Mouse (Mus musculus) heart, adult 11 months (tissue): ENCODE data around the gene Cog1.
"Not testable (repeated sequence)": the region's sequence is repeated elsewhere in the genome, so short reads cannot be mapped to it uniquely, and the experiment has no call there.

Experiments used
- DNase-seq: peaks from one replicate; pipeline ENCODE4 v3.0.0; 2022

The Cog1 gene

DNA sequence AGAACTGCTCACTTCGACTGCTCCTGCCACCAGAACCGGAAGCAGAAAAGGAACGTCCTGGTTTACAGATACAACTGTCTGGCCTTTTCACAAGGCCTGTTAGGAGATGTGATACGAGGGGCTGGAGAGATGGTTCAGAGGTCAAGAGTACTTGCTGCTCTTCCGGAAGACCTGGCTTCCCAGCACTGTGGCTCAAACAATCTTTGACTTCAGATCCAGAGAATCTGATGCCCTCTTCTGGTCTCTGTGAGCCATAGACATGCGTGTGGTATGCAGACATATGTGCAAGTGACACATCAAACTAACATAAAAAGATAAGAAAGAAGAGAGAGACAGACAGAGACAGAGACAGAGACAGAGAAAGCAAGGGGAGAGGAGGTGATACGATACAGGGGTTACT, 16.7 kb upstream of the Cog1 start:
- no peak for DNase-seq

DNA sequence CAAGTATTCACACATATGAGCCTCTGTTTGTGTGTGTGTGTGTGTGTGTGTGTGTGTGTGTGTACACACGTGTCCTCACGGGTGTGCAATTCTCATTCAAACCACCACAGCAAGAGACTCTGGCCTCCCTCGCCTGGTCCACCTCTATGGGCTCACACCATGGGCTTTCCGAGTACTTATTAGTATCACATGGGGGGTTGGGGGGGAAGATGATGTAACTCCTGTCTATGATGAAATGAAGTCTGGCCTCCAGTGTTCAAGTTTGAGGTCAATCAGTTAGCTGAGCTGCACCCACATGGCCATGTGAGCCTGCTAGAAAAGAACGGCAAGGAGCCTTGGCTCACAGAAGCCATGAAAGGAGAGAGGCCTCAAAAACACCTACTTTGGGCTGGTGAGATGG, 15.6 kb upstream of the Cog1 start:
- no peak for DNase-seq

DNA sequence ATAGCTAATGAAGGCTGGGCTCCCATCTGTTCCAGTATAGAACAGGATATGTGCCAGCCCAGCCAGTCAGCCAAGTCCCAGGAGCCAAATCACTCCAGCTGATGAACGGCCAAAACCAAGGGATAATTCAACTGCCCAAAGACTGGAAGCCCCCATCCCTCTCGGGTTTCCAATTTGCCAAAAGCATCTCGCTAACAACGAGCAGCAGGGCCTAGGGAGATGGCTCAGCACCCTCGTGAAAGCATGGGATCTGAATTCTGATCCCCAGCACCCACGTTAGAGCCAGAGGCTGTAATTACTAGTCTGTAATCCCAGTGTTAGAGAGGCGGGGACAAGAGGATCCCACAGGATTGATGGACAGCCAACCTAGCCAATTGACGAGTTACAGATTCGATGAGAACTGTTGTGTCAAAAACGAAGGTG, 14.3 kb upstream of the Cog1 start:
- no peak for DNase-seq

DNA sequence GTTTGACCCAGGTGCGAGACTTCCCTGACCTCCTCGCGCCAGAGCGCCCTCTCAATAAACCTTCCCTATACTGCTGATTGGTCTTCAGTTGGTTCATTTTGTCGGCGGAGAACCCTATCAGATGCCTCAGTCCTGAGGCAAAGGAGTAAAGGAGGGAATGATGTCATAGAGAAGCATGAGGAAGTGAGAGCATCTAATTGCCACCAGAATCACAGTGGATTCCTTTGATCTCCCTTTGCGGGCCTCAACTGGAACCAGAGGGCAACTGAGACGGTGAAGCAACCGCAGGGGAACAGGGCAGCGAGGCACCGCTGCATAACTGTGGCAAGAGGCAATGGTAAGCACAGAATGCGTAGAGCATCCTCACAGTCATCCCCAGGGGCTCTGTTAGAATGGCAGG, 10.3 kb upstream of the Cog1 start:
- no peak for DNase-seq

DNA sequence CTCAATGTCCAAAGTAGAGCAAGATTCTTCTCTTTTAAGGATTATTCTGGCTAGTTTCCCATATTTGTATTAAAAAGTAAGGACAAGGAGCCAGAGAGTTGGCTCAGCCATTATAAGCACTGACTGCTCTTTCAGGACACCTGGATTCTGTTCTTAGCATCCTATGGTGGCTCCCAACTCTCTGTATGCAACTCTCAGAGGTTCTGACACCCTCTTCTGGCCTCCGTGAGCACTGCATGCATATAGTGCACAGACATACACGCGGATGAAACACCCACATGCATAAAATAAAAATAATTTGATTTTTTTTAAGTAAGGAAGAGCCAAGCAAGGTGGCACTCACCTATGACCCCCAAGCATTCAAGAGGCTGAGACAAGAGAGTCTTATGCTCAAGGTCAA, 3.8 kb upstream of the Cog1 start:
- DNase-seq, result no peak

DNA sequence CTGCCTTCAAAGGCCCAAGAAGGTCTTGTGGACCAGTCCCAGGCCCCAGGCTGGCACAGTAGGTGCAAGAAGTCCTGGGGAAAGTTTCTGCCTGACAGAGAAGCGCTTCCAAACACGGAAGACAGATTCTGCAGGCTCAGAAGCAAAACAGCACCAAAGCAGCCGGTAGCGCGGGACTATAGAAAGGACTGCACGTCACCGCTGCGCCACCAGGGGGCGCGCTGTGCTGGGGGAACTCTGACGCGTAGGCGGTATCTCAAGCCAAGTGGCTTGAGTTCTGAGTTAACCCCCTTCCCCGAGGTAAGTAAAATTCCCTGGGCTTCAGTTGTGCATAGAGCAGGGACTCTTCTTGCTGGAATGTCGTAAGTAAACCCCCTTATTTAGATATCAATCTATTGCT, 817 bp upstream of the Cog1 start:
- DNase-seq, result peak; percentile 95

DNA sequence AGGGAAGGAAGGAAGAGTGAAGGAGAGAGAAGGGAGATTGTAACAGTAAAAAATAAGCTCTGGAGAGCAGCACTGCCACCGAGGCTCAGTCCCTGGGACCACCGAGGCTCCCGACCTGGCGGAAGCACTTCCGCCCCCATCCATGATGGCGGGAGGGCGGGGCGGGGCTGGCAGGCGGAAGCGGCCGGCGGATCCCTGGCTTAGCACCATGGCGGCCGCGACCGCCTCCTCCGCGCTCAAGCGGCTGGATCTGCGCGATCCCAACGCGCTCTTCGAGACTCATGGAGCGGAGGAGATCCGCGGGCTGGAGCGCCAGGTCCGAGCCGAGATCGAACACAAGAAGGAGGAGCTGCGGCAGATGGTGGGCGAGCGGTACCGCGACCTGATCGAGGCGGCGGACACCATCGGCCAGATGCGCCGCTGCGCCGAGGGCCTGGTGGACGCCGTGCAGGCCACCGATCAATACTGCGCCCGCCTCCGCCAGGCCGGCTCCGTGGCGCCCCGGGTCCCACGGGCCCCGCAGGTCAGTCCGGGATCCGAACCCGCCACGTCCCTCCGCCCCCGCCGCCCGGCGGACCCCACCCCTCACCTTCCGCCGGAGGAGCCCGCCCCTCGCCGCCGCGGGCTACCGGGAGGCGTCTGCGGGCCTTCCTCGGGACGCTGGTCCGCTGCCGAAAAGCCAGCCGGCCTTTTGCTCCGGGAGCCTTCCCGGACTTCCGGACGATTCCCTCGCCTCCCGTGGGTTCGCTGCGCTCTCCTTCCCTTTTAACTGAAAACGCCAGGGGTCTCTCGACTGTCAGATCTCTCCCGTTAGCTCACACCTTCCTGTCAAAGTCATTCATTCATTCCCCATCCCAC, 613 bp downstream of the Cog1 start, which contains the start of gene Slc39a11:
TSS of gene Slc39a11 (minus strand) at position 727 of the 858 bp plus-strand sequence.
- peak; percentile 97 for DNase-seq

DNA sequence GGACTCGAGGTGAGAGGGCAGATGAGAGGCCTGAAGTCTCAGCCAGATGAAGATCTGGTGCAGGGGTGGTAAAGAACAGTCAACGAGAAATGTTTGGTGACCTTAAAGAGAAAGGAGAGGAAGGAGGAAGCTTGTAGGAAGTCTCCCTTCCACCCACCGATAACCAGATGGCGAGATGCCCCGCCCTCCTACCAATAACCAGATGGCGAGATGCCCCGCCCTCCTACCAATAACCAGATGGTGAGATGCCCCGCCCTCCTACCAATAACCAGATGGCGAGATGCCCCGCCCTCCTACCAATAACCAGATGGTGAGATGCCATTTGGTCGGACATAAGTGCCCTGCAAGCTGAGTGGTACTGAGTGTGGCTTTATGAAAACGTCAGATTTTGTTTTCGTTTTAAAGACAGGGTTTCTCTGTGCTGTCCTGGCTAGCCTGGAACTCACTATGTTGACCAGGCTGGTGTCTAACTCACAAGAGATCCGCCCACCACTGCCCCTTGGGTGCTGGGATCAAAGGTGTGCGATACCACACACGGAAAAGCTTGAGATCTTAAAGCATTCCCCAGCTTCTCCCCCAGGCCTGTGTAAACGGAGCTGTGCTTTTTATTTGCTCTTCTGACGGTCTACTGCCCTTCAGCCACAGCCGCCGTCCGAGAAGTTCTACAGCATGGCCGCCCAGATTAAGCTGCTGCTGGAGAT, 2.4 kb downstream of the Cog1 start:
- DNase-seq, result peak; percentile 88

DNA sequence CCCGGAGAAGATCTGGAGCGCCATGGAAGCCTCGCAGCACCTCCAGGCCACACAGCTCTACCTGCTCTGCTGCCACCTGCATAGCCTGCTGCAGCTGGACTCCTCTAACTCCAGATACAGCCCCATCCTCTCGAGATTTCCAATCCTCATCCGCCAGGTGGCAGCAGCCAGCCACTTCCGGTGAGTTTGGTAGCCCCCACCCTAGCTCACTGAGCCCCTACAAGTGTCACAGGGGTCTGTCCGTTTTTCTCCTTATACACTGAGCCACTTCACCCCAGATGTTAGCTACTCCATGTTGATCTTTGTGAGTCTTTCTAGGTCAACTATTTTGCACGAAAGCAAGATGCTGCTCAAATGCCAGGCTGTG, 2.9 kb downstream of the Cog1 start:
- DNase-seq, result peak; percentile 88

DNA sequence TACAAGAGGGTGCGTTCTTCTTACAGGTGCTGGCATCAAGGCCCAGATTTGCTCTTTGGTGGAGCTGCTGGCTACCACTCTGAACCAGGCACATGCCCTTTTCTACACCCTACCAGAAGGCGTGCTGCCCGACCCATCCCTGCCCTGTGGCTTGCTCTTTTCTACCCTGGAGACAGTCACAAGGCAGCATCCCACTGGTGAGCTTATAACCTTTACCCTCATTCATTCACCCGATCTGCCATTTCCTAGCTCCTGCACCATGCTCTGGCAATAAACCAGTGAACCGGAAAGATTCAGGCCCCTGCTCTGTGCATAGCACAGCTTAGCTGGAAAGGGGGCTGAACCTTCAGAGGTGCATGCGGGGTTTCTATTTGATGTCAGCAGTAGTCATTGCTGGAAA, 3.5 kb downstream of the Cog1 start:
- DNase-seq, result no peak

DNA sequence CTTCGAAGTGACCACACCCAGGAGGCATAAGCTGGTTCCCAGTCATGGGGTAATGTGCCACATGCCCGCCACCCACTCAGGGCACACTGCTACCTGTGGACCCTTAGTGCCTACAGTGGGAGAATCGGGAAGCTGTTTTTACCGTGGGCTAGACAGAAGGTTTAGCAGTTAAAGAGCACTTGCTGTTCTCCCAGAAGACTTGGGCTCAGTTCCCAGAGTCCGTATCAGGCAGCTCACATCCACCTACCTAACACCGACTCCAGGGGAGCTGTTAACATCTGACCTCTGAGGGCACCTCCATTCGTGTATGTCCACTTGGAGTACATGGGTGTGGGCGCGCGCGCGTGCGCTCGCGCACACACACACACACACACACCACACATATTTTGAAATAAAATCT, 5.1 kb downstream of the Cog1 start:
- no peak for DNase-seq

DNA sequence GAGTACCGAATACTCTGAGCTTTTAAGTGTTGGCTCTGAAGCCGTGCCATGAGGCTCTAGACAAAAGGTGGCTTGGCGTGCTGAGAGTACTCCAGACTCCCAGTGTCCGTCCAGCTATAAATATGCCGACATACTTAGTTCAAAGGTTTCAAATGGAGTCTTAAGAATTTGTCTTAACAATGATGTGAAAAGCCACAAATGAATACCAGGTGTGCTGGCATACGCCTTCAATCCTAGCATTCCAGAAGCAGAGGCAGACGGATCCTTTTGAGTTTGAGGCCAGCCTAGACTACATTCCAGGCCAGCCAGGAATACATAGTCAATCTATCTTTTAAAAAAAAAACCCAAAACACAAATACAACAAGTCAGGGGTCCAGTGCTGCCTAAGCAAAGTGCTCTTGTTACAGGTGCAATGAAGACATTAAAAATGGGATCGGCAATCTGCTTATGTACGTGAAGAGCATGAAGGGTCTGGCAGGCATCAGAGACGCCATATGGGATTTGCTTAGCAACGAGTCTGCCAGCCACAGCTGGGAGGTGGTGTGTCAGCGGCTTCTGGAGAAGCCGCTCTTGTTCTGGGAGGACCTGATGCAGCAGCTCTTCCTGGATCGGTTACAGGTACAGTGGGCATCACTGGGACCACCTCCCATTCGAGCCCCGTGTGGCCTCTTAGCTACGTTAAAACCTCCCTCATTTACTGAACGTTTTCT, 5.7 kb downstream of the Cog1 start:
- no peak for DNase-seq

DNA sequence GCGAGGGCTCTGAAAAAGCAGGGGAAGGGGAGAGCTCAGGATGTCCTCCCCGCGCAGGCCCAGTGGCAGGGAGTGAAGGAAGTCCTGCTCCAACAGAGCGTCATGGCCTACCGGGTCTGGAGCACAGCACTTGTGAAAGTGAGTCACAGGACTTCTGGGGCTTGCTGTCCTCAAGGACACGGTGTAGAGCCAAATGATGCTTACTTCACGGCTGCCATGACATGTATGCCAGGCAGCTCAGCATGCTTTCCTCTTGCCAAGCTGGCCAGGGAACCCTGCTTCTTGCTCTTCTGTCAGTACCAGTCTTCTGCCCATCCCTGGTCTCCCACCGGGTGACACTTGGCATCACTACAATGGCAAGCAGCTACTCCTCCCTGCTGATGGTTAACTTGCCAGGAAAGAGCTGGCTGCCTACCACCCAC, 7.6 kb downstream of the Cog1 start:
- no peak for DNase-seq

DNA sequence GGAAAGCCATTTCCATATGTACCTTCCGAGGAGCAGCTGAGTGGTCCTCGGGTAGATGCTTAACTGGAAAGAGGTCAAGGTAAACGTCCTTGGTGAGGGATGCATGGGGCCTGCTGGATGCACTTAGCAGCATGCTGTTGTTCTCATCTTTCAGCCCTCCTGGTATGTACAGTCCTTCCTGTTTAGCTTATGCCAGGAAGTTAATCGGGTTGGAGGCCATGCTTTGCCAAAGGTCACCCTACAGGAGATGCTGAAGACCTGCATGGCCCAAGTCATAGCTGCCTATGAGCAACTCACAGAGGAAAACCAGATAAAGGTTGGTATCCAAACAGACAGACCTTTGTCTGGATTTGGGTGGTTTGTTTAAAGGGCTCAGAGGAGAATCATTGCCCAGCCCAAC, 8.3 kb downstream of the Cog1 start:
- DNase-seq, result no peak

DNA sequence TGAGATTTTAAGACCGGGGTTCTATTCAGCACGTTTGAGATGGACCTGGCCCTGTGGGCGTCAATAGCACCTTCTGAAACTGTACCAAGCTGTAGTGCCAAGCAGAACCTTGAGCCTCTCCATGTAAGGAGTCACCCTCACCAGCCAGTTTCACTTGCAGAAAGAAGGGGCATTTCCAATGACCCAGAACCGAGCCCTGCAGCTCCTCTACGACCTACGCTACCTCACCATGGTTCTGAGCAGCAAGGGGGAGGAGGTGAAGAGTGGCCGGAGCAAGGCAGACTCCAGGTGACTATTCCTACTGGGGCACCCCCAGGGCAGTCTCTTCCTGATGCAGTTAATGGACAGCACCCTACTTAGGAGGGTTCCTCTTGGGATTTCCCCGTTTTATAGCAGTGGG, 9.3 kb downstream of the Cog1 start:
- DNase-seq, result no peak

DNA sequence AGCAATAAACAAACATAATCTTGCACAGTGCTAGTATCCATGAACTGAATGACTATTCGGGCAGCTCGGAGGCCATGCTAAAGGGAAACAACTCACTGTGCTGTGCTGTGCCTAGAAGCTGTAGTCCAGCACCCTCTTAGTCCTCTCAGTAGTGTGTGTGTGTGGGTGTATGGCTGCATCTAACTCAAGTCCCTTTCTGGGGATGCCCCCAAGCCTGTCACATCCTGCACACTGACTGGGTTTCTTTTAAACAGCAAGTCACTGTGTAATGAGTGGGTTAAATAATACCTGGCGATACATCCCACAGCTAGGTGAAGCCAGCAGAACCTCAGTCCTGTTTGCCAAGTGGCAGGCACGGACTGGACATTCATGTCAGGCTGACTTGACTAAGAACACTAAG, 9.8 kb downstream of the Cog1 start:
- DNase-seq, result no peak

DNA sequence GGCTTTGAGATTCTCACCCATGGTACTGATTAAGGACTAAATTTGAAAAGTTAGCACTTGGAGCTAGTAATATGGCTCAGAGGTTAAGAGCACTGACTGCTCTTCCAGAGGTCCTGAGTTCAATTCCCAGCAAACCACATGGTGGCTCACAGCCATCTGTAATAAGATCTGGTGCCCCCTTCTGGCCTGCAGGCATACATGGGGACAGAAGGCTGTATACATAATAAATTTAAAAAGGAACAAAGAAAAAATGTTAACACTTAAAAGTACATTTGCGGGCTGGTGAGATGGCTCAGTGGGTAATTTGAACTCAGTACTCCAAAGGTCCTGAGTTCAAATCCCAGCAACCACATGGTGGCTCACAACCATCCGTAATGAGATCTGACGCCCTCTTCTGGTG, 11.2 kb downstream of the Cog1 start:
- DNase-seq, result not testable (repeated sequence)

DNA sequence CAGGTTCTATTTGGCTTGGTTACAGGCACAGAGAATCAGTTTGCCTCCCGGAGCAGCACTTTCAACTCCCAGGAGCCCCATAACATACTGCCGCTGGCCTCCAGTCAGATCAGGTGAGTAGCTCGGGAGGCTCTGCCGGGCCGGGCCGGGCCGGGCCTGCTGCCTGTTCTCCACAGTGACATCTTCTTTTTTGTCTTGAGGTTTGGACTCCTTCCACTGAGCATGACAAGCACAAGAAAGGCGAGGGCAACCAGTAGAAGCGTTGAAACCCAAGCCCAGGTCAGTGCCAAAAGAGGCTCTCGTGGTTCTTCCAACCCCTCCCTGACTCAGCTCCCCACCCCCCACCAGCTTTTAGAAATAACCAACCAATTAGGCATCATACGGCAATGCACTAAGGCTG, 12.0 kb downstream of the Cog1 start:
- DNase-seq, result no peak

DNA sequence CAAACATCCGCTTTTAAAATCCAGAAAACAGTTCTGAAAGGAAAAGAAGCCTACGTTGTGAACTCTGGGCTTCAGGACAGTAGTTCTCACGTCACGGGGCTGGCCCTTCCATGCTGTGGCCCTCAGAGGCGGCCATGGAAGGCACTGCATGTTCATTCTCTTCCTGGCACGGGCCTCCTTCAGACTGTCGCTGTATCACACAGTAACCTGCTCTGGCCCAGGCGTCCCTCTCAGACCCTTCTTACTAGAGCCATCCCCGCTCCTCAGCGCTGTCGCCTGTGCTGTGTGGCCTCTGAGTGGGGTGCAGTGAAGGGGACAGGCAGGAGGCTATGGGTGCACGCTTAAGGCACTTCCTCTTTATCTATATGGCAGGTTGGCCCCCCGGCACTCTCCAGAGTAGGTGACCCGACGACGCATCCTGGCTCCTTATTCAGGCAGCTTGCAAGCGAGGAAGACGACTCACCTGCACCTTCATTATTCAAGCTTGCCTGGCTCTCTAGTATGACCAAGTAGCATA, 12.9 kb downstream of the Cog1 start:
- DNase-seq, result peak; percentile 91

DNA sequence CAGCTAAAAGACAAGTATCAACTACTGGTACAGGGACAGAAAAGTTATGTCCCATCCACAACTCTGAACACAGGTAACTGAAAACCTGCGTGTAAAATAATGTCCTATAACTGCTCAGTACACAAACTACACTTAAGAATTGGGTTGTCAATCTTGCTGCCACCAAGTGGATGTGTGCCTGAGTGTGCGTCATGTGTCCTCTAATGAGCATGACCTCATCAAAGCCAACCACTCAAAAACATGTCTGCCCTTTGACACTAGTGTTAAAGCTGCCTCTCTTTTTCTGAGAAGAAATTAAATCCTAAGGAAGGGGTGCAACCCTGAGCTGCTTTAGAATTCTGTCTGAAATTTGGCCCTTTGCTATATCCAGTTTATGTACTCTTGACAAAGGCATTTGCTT, 15.3 kb downstream of the Cog1 start:
- no peak for DNase-seq

DNA sequence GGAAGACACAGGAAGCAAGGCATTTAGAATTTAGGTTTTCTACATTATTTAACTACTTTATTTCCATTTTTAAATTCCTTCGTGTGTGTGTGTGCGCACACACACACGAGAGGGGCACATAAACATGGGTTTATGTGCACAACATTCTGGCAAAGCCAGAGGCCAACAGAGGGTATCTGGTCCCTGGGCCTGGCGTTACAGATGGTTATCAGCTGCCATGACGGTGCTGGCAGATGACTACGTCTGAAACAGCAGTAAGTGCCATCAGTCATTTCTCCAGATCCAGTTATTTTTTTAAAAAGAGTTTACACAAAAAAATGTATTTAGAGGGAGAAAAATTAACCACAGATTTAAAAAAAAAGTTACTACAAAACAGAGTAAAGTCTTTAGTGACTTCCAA, 17.2 kb downstream of the Cog1 start:
- no peak for DNase-seq

DNA sequence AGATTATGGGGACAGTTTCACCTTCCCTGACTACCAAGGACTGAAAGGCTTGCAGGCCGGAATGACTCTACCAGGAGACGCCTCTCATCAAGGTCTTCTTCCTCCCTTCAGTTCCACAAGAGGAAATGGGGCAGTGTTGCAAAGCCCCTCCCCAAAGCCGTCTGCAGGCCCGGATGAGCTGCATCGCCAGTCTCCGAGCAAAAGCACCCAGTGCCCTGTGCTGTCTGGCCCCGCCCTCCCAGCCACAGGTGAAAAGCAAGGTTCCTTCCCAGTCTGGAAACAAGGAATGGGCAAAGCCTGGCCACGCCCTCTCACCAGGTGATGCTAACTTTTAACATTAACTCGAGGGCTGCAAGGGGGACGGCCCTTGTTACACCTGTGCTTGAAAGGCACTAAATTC, 17.7 kb downstream of the Cog1 start:
- peak; percentile 90 for DNase-seq

DNA sequence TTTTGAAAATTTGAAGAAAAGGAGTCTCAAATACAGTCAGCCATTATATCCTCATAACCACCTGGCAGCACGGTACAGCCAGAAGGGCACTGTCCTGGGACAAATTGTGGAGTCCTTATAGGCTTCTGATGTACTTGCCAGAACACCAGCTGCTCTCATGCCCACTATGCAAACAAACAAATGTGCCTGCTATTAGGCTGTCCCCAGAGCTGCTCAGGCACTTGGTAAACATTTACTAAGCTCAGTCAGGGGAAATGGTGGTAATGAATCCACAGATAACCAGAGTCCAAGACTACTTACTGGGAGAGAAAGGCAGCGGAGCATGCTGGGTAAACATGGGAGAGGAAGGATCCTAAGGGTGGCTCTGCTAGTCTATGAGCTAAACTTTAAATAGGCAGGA, 18.2 kb downstream of the Cog1 start:
- DNase-seq, result no peak

DNA sequence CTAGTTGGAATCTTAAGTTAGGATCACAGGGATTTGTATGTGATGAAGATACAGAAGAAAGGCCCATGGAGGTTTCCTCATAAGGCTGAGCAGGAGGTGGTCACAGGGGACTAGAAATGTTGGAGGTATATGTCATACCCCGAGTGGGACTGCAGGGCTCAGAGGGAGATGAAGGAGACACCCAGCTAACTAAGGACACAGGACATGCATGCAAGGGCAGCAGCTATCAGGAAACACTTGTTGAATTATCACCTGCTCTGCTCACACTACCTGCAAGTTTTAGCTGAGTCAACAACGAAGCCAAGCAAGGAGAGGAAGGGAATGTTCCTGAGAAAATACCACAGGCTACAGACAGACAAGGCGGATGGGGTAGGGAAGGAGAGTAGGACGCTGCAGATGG, 18.7 kb downstream of the Cog1 start:
- DNase-seq, result no peak
